Mouse (Mus musculus): ENCODE data around the gene Tldc2. TPM values are rescaled to one million over a fixed set of nuclear protein-coding genes. Genes with fewer than 3 reads are reported as not detected.
A peak's percentile ranks its signal among the peaks of the same experiment; 100 is the strongest.

Tldc2 gene
- polyA plus RNA-seq, 1 experiment from 2014 or later, result not detected

DNA sequence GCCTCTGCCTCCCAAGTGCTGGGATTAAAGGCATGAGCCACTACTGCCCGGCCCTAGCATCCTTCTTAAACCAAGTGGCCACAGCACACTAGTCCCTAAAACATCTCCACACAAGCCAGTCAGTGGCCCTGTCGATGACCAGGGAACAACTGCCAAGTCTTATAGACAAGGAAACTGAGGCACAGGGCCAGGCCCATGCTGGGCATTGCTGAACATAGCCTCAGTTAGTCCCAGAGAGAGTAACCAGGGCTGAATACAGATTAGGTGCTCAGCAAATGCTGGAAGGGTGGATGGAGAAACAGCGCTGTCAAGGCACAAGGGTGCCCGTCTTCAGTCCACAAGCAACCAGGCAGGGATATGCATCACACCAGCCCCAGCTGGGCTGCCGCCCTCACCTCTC lies 33.7 kb upstream of the Tldc2 start:
- H3K4me3 ChIP-seq, result no peak overlapping the region
- H3K9me3 ChIP-seq, result no peaks in the 10 kb centered on the region
- H3K9ac ChIP-seq, result no peak overlapping the region
- ATAC-seq (ENCODE audit: low FRiP score, low read depth), result no peak
- H3K4me2 ChIP-seq (replicated peaks), result no peak overlapping the region
- H3K27ac ChIP-seq, result no peak overlapping the region
- H3K4me1 ChIP-seq, result peaks cover 19% of the 10 kb centered on the region
- H3K36me3 ChIP-seq, result peaks cover 86% of the 10 kb centered on the region
- H3K27me3 ChIP-seq, result no peaks in the 10 kb centered on the region
- WGBS, result 95% methylated on average over 5 of the region's 5 CpGs

DNA sequence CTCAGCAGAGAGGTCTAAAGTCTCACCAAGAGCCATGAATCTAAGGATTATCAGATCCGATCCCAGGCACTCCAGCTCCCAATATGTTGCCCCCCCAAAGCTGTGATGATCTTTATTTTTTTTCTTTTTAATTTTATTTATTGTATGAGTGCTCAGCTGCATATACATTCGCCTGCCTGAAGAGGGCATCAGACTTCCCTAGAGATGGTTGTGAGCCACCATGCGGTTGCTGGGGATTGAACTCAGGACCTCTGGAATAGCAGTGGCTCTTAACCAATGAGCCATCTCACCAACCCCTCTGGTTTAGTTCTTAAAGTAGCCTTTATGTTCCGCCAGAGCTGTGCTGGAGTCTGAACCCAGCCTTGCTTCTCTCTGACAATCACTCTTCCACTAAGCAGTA lies 33.1 kb upstream of the Tldc2 start:
- Histone ChIP-seq H3K27ac (no peak overlapping the region), H3K9ac (no peak overlapping the region), H3K4me3 (no peak overlapping the region), H3K27me3 (no peaks in the 10 kb centered on the region), H3K9me3 (no peaks in the 10 kb centered on the region), H3K4me2 (replicated peaks) (no peak overlapping the region), H3K36me3 (peaks cover 80% of the 10 kb centered on the region), H3K4me1 (peaks cover 25% of the 10 kb centered on the region)
- ATAC-seq (ENCODE audit: low FRiP score, low read depth), result no peak
- 77% methylated on average over 4 of the region's 4 CpGs for WGBS

DNA sequence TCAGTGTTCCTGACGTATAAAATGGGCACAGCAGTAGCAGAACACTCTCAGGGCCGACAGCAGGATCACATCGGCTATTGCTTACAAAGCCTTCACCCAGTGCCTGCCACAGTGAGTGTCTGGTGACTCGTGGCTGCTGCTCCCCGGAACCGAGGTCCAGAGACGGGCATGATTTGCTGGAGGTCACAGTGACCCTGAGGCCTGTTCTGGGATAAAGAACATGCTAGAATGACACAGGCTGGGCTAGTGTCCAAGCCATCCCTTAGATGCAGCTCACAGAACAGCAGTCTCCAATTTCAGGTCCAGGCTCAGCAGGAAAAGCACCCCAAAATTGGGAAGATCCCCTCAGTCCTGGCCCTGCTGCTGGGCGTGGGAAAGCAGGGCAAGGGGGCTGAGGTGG lies 32.6 kb upstream of the Tldc2 start:
- no peak overlapping the region for H3K27ac ChIP-seq
- ATAC-seq (ENCODE audit: low FRiP score, low read depth), result no peak
- no peak overlapping the region for H3K4me2 ChIP-seq (replicated peaks)
- 91% methylated on average over 8 of the region's 8 CpGs for WGBS
- H3K4me1 ChIP-seq, result peaks cover 31% of the 10 kb centered on the region
- no peaks in the 10 kb centered on the region for H3K9me3 ChIP-seq
- H3K4me3 ChIP-seq, result no peak overlapping the region
- peaks cover 78% of the 10 kb centered on the region for H3K36me3 ChIP-seq
- no peak overlapping the region for H3K9ac ChIP-seq
- no peaks in the 10 kb centered on the region for H3K27me3 ChIP-seq

DNA sequence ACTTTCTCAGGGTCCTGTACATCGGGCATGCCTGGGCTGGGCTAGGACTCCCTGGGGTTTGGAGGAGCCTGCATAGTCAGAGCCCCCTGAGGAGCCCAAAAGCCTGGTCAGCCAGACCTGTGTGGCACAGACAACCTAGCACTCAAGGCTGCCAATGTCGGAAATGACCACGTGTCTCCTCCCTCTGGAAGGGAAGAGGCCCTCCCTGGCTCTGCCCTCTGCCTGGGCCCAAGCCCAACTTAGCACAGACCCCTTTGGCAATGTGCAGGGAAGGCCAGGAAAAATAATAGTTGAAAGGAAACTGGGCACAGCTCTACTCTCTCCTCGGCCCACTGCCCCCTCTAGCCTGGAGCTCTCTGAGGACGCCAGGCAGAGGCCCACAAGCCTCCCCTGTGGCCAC lies 32.0 kb upstream of the Tldc2 start:
- Histone ChIP-seq H3K4me2 (replicated peaks) (no peak overlapping the region), H3K27me3 (no peaks in the 10 kb centered on the region), H3K36me3 (peaks cover 78% of the 10 kb centered on the region), H3K4me3 (no peak overlapping the region), H3K9ac (no peak overlapping the region), H3K4me1 (peaks cover 34% of the 10 kb centered on the region), H3K27ac (peak overlapping the region; percentile 75; the same call in 1 of the 2 replicates), H3K9me3 (no peaks in the 10 kb centered on the region)
- 64% methylated on average over 5 of the region's 5 CpGs for WGBS
- ATAC-seq (ENCODE audit: low FRiP score, low read depth), result no peak

DNA sequence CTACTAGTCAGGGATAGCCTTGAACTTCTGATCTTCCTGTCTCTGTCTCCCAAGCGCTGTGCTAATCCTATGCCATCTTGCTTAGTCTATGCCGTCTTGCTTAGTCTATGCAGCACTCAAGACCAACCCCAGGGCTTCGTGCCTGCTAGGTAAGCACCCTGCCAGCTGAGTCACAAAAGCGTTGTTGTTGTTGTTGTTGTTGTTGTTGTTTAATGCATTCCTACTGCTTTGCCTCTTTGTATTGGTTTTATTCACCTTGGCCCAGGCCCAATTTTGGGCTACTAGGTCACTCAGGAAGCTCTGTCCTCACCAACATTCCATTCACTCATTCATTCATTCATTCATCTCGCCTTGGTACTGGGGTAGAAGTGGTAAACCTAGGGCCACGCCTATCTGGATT lies 31.1 kb upstream of the Tldc2 start:
- no peaks in the 10 kb centered on the region for H3K27me3 ChIP-seq
- no peak overlapping the region for H3K27ac ChIP-seq
- H3K9ac ChIP-seq, result no peak overlapping the region
- WGBS, result 87% methylated on average over 6 of the region's 6 CpGs
- H3K36me3 ChIP-seq, result peaks cover 78% of the 10 kb centered on the region
- H3K4me3 ChIP-seq, result no peak overlapping the region
- H3K4me2 ChIP-seq (replicated peaks), result no peak overlapping the region
- ATAC-seq (ENCODE audit: low FRiP score, low read depth), result no peak
- H3K4me1 ChIP-seq, result peaks cover 35% of the 10 kb centered on the region
- H3K9me3 ChIP-seq, result no peaks in the 10 kb centered on the region

DNA sequence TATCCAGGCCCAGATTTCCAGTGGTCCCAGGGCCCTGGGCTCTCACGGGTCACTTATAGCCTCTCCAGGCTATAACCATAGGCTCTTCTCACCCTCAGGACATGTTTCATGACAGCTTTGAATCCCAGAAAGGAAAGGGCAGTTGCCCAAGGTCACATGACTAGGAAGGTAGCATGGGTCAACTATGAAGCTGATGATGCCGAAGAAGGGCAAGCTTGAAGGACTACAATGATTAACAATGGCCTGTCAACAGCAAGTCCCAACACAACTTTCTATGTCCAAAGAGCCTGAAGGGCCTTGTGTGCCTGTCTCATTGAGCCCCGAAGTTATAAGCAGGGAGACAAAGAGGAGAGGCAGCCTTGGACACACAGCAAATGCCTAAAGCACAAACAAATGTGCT lies 29.7 kb upstream of the Tldc2 start:
- no peak overlapping the region for H3K9ac ChIP-seq
- no peak for ATAC-seq (ENCODE audit: low FRiP score, low read depth)
- WGBS, result 87% methylated on average over 3 of the region's 3 CpGs
- no peaks in the 10 kb centered on the region for H3K9me3 ChIP-seq
- no peaks in the 10 kb centered on the region for H3K27me3 ChIP-seq
- no peak overlapping the region for H3K27ac ChIP-seq
- peaks cover 35% of the 10 kb centered on the region for H3K4me1 ChIP-seq
- peaks cover 64% of the 10 kb centered on the region for H3K36me3 ChIP-seq
- no peak overlapping the region for H3K4me2 ChIP-seq (replicated peaks)
- H3K4me3 ChIP-seq, result no peak overlapping the region

DNA sequence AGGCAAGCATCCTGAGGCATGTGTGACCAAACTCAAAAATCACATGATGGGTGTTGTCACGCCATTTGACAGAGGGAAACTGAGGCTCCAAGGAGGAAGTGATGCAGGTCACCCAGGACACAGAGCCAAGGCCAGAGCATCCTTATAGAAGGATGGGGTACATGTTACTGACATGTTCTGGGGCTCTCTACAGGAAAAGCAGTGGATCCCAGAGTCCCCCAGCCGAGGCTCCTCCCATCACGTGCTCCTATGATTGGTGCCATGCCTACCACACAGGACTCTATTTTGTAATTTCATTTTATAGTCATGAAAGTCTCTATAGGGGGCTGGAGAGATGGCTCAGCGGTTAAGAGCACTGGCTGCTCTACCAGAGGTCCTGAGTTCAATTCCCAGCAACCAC lies 29.1 kb upstream of the Tldc2 start:
- Histone ChIP-seq H3K9ac (no peak overlapping the region), H3K4me1 (peaks cover 35% of the 10 kb centered on the region), H3K9me3 (no peaks in the 10 kb centered on the region), H3K27me3 (no peaks in the 10 kb centered on the region), H3K4me2 (replicated peaks) (peak overlapping the region; percentile 58; the same call in 1 of the 2 replicates), H3K27ac (peak overlapping the region; percentile 89), H3K36me3 (peaks cover 59% of the 10 kb centered on the region), H3K4me3 (no peak overlapping the region)
- WGBS, result 77% methylated on average over 4 of the region's 4 CpGs
- ATAC-seq (ENCODE audit: low FRiP score, low read depth), result no peak

DNA sequence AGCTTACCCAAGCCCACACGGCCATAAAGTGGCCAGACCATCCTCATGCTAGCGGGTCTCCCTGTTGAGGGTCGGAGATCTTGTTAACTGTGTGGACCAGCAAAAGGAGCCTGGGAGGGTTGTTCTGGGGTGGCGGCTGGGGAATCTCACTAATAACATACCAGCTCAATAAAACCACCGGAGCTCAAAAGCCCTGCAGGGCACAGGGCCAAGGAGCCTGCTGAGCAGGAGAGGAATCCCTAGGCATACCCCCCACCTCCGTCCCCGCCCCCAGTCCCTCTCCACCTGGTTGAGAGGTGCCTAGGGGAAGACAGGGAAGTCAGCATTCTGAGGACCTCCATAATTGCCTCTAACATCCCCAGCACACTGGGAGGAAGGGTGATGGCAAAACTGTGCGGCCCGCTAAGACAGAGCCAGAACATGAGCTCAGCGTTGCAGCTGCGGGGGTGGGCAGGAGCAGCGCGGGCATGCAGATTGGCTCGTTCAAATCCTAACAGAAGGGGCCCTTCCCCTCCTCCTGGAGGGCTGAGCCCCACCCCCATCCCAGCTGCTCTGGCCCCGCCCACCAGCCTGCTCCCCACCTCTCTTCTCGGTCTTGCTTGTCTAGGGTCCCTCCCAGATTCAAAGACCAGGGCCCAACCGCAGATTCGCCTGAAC lies 28.4 kb upstream of the Tldc2 start:
- 6% methylated on average over 18 of the region's 18 CpGs for WGBS
- peak overlapping the region; percentile 89 for H3K27ac ChIP-seq
- H3K9ac ChIP-seq, result peak overlapping the region; percentile 48; the same call in 1 of the 2 replicates
- H3K9me3 ChIP-seq, result no peaks in the 10 kb centered on the region
- H3K4me1 ChIP-seq, result peaks cover 40% of the 10 kb centered on the region
- peak overlapping the region; percentile 25 for H3K4me3 ChIP-seq
- H3K27me3 ChIP-seq, result no peaks in the 10 kb centered on the region
- peak overlapping the region; percentile 58 for H3K4me2 ChIP-seq (replicated peaks)
- peak; percentile 92 for ATAC-seq (ENCODE audit: low FRiP score, low read depth)
- H3K36me3 ChIP-seq, result peaks cover 52% of the 10 kb centered on the region

DNA sequence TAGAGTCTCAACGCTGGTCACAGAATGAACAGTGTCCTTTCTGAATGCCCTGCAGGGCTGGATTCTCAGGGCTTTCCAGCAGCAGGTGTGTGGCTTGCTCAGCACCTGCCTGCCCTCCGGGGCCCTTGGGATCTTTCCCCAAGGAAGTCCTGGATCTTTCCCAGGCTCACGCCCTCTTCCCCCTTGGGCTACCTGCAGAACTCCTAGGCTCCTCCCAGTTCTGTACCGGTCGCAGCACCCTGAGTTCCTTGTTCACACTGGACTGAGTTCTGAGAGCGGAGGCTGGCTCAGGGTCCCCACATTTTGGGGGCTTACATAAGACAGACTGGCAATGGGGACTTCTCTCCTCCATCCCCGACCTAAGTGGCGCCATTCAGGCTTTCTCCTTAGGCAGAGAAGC lies 27.7 kb upstream of the Tldc2 start:
- H3K27ac ChIP-seq, result peak overlapping the region; percentile 89
- H3K27me3 ChIP-seq, result no peaks in the 10 kb centered on the region
- peaks cover 47% of the 10 kb centered on the region for H3K4me1 ChIP-seq
- H3K9me3 ChIP-seq, result no peaks in the 10 kb centered on the region
- peak overlapping the region; percentile 58 for H3K4me2 ChIP-seq (replicated peaks)
- WGBS, result 63% methylated on average over 8 of the region's 8 CpGs
- H3K4me3 ChIP-seq, result peak overlapping the region; percentile 25; the same call in 1 of the 2 replicates
- no peak; the same call in 1 of the 2 replicates for ATAC-seq (ENCODE audit: low FRiP score, low read depth)
- peaks cover 45% of the 10 kb centered on the region for H3K36me3 ChIP-seq
- H3K9ac ChIP-seq, result peak overlapping the region; percentile 39; the same call in 1 of the 2 replicates

DNA sequence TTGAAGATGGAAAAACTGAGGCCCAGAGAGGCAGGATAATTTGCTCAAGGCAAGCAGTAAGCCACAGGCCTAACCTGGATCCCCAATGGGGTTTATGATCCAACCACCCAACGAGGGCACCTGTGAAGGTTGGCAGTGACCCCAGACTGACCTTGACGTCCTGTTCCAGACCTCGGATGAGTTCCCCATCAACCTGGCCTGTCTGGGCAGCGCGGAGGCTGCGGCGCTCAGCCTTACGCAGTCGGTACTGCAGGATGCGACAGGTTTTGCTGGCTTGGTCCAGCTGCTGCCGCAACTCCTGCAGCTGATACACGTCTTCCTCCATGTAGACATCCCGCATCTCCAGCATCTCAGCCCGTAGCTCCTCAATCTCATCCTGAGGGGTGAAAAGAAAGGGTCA lies 26.8 kb upstream of the Tldc2 start:
- WGBS, result 90% methylated on average over 14 of the region's 14 CpGs
- Histone ChIP-seq H3K36me3 (peaks cover 40% of the 10 kb centered on the region), H3K4me3 (no peak overlapping the region), H3K9me3 (no peaks in the 10 kb centered on the region), H3K4me2 (replicated peaks) (no peak overlapping the region), H3K9ac (no peak overlapping the region), H3K4me1 (peaks cover 51% of the 10 kb centered on the region), H3K27me3 (no peaks in the 10 kb centered on the region), H3K27ac (0 out of 2 replicates have a peak overlapping the region, but pooled peaks have one; percentile 28)
- no peak for ATAC-seq (ENCODE audit: low FRiP score, low read depth)

DNA sequence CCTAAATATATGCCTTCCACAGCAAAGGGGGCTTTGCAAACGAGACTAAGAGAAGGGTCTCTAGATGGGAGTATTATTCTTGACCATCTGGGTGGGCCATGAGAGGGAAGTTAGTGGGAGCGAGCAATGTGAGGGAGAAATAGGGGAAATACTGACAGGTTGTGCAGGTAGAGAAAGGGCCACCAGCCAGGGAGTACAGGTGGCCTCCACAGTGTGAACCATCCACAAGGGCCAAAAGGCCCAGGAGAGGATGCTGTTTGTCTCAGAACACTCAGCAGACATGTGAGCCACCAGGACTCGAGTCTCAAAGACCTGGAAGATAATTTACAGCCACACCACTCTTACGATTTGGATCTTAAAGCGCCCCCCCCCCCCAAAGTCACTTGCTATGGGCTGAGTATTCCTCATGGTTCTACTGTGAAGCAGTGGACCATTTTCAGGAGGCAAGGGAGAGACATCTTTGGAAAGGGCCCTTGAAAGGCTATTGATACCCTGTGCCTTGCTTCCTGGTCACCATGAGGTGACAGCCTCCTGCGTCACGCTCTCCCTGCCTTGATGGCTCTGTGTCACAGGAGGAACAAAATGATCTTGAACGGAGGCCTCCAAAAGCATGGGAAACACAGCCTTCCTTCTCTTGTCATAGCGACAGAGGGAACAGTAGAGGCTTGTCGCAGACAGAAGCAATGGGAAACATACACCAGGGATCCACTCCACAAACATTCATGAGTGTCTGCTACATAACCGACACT lies 26.1 kb upstream of the Tldc2 start:
- Histone ChIP-seq H3K36me3 (peaks cover 35% of the 10 kb centered on the region), H3K27me3 (no peaks in the 10 kb centered on the region), H3K4me2 (replicated peaks) (no peak overlapping the region), H3K9me3 (no peaks in the 10 kb centered on the region), H3K4me3 (no peak overlapping the region), H3K27ac (no peak overlapping the region), H3K9ac (no peak overlapping the region), H3K4me1 (peaks cover 56% of the 10 kb centered on the region)
- 84% methylated on average over 11 of the region's 11 CpGs for WGBS
- ATAC-seq (ENCODE audit: low FRiP score, low read depth), result no peak

DNA sequence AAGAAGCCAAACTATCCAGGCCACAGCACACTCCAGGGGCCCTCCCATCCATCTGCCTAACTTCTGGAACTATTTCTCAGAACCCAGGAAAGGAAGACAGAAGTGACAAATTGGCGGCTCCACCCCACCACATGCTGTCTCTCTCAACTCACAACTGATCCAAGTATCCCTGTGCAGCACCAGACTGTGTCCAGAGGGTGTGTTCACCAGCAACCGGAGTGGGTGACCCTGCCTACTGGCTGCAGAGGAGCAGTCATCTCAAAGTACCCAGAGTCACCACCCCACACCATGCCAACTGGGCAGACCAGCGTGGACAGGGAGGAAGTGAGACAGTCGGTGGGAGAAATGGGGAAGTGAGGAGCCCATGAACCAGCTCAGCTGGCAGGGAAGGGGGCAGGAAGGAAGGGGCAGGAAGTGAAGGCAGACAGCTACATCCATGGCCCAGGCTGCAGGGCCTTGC lies 23.6 kb upstream of the Tldc2 start:
- Histone ChIP-seq H3K27ac (0 out of 2 replicates have a peak overlapping the region, but pooled peaks have one; percentile 39), H3K27me3 (no peaks in the 10 kb centered on the region), H3K9me3 (no peaks in the 10 kb centered on the region), H3K9ac (no peak overlapping the region), H3K4me3 (no peak overlapping the region), H3K4me2 (replicated peaks) (no peak overlapping the region), H3K36me3 (peaks cover 27% of the 10 kb centered on the region), H3K4me1 (peaks cover 65% of the 10 kb centered on the region)
- 66% methylated on average over 4 of the region's 4 CpGs for WGBS
- no peak for ATAC-seq (ENCODE audit: low FRiP score, low read depth)

Data from limb, embryonic 13.5 days (tissue).